Mouse (Mus musculus): Measurements from ENCODE around the gene Opcml.

Opcml gene

GRCm38 (mm10) chr9:27790725-27791638 lies at the start of gene Opcml:
Gene Opcml, plus strand, starts transcription at chr9:27790775.
- DNase-seq: peak; percentile 69 to 70

- no peak for DNase-seq
Observed at GRCm38 (mm10) chr9:27758709-27759108, 31.9 kb upstream of the Opcml start.

GRCm38 (mm10) chr9:27761196-27761595 lies 29.4 kb upstream of the Opcml start:
- no peak for DNase-seq

- no peak for DNase-seq
Observed at GRCm38 (mm10) chr9:27766446-27766845, 24.1 kb upstream of the Opcml start.

DNA sequence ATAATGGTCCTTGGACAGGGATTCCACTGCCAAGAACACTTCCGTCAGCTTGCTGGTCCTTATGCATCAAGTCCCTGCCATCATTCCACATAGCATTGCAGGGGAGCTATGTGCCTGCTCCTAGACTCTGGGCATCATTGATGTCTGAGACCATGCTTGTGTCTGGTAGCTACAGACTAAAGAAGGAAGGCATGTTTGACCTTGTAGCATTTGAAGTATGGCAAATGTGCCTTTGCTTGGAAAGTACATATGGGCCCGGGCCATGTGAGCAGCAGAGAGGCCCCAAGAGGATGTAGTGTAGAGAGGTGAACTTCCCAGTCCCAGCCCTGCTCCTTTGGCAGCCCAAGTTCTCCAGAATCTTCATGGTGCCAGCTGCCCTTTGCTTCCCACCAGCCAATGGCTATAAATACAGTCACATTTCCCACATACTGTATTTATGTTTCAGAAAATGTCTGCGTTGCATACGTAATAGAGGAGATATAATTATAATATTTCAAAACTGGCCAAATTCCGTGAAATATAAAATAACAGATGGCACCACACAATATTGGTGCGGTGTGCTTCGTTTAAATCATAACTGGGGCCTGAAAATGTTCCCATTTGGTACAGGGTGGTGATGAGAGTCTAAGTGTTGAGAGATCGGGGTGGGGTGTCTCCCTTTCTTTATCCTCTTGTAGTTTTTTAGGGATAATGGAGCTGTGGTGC lies 23.2 kb upstream of the Opcml start:
- DNase-seq: no peak

- DNase-seq: no peak
Observed at GRCm38 (mm10) chr9:27768788-27769187, 21.8 kb upstream of the Opcml start.

DNA sequence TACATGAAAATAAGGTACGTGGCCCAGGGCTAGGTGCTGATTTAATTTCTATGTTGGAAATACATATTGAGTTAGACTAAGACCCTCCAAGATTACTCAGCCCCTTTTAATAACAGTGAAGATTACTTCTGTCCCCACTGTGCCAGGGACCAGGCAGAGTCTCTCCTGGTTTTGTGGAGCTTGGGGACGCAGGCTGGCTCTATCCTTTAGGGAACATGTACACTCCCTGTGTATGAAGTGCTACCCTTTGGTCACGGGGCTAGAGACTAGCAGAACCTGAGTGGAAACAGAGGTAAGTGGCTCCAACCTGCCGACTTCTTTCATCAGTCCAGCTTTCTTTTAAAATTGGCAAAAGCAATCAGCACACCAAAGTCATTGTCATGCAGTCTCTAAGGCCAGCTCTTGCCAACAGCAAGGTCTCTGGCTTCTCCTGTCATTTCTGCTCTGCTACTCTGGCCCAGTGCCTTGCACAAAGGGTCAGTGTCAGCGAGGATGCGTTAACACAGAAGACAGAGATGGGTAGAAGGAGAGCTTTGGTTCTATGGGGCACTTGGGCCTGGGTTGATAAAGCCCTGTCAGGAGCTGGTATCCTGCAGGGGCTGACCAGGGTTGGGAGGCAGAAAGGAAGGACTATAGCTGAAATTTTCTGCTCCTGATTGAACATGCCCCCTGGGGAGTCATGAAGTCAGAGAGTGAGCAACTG lies 9.1 kb upstream of the Opcml start:
- peak in 1 of 2 experiments; percentile 10 for DNase-seq

GRCm38 (mm10) chr9:27781994-27782337 lies 8.6 kb upstream of the Opcml start:
- DNase-seq: no peak

- DNase-seq: peak in 1 of 2 experiments; percentile 41
Observed at GRCm38 (mm10) chr9:27791639-27791966, 1.0 kb downstream of the Opcml start.

DNA sequence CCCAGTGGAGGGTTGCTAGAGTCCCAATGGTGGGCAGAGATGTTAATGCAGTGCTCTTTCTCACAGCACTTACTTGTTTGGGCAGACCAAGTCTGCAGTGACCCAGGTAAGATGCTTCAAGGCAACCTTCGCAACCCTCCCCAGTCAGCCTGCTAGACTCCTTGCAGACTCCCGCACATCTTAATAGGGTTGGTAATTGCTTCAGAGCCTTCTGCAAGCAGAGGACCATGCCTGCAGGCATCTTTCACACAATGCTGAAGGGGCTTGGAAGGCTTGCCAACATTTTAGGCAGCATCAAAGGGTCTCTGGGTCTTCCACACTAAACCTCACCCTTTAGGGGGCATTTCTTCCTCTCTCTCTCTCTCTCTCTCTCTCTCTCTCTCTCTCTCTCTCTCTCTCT lies 1.7 kb downstream of the Opcml start:
- peak in 1 of 2 experiments; percentile 6 for DNase-seq

DNA sequence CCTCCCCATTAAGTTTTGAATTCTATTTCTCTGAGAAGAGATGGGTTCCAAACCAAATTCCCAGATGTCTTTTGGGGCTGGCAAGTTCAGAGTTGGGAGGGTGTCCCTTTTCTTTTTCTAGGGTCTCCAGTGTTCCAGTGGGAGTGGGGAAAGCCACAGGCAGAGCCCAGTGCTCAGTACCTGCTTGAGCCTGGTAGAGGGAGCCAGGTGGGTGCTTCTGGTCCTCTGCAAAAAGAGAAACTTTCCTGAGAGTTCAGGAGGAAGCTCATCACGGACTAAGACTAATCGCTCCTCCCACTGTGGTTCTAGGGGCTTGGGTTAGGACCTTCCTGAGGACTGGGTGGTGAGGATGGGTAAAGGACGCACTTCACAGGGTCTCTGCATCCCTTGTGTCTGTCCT lies 2.4 kb downstream of the Opcml start:
- peak in 1 of 2 experiments; percentile 22 for DNase-seq

DNA sequence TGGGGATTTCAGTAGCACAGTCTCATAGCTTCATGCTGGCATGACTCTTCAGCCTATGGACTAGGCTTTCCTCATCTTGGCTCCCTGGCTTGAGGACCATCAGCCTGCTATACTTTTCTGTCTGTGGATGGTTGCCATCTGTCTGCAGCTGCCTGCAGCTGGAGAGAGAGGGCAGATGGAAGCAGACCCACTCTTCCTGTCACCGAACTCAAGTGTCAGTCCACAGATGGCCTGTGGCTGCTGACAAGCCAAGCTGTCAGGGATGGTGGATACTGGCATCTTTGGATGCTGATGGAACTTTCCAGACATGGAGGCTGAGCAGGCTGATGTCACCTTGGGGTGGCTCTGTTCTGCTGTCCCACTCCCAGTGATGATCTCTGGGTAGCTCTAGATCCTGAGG lies 6.0 kb downstream of the Opcml start:
- no peak for DNase-seq

DNA sequence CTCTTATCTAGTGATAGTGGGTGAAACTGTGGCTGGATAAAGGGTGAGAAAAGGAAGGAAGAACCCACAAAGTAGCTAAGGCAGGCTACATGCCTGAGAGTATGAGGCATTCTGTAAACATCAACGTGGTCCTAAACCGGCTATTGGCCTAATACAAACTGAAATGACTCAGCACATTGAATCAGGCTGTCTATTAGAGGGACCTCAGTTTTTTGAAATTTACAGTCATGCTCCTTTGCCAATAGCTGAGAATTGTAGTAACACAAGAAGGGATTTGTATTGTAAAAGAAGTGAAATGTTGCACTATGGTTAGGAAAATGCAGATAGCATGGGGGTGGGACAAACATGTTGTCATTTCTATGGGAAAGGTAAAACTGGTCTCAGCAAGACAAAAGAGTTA lies 10.4 kb downstream of the Opcml start:
- DNase-seq: no peak

DNA sequence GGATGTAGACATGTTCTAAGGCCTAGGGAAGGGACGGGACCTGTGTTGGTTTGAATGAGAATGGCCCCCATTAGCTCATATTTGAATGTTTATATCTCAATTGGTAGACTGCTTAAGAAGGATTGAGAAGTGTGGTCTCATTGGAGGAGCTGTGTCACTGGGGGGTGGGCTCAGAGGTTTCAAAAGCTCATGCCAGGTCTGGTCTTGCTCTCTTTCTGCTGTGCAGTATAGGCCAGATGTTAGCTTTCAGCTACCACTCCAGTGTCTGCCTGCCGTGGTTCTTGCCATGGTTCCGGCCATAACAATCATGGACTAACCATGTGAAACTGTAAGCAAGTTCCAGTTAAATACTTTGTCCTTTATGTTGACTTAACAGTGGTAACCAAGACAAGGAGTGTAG lies 11.2 kb downstream of the Opcml start:
- no peak for DNase-seq

GRCm38 (mm10) chr9:27802379-27802778 lies 11.8 kb downstream of the Opcml start:
- DNase-seq: peak in 1 of 2 experiments; percentile 29

DNA sequence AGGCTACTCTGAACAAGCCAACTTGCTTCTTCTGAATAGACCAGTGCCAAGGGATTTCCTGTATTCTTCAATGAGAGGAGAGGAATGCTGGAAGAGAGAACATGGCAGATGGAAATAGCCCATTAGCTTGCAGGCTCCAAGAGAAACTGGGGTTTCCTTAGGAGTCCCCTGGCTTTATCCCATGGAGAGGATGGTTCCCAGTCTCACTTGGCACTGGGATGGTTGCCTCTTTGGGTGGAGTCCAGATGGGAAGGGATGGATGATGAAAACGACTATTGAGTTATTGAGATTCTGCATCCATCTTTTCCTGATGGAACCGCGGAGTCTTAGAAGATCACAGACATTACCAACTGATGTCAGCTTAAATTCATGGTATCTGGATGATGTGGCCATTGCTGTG lies 13.9 kb downstream of the Opcml start:
- DNase-seq: peak; percentile 55 to 57

DNA sequence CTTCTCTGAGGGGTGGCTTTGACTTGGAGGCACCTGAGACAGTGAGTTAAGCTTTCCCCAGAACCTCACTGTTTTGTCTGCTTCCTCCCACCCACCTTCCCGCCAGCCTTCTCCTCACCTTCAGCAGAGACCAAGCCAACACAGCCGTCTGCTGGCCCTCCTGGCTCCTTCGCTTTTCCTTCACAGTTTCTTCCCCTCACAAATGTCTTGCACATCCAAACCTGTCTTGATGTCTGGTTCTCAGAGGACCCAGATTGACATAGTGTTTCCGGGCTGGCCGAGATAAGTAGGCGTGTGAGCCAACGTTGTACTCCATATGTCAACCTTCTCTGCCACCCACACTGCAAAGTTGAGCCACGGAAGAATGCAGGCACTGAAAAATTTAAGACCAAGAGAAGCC lies 19.2 kb downstream of the Opcml start:
- no peak for DNase-seq

DNA sequence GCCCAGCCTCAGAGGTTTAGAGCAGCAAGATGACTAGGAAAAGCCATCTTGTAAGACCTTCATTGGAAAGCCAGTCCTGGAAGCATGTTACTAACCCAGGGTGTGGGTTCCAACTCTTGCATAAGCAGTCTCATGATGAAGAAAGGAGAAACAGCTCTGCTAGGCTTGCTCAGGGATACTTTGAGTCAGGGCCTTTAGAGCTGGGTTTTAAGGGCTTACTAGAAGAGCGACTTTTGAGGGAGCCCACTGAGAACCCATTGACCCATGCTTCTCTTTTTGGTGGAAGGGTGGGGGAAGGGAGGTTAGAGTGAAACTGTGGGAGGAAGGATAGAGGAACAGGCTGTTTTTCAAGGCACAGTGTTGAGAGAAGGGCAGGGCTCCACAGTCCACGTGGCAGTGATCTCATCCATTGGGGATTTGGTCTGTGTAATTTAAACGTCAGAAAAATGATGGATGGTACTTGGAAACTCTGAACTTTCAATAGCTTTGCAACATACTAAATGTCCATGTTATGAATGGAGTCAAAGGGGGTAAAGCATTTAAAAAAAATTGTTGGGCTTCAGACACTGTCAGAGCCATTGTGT lies 22.7 kb downstream of the Opcml start:
- no peak for DNase-seq

- no peak for DNase-seq
Observed at GRCm38 (mm10) chr9:27814161-27814560, 23.6 kb downstream of the Opcml start.

DNA sequence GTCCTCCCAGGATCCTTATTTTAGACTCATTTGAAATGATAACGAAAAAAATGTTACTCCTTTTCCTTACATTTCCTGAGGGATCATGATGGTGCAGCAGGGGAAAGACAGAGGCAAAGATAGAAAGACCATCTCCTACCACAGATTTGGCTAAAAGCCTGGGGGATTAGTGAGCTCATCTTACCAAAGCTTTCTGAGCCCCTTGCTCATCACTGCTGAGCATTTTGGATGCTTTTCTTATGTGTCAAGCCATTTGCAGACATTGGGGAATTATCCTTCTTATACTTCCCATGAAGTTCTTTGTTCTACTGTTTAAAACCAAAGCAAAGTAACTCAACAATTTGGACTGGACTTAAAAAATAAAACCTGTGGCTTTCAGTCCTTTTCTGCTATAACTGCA lies 30.6 kb downstream of the Opcml start:
- no peak for DNase-seq

GRCm38 (mm10) chr9:27822681-27823080 lies 32.1 kb downstream of the Opcml start:
- DNase-seq: peak; percentile 28 to 47

- no peak for DNase-seq
Observed at GRCm38 (mm10) chr9:27824424-27824823, 33.8 kb downstream of the Opcml start.

DNA sequence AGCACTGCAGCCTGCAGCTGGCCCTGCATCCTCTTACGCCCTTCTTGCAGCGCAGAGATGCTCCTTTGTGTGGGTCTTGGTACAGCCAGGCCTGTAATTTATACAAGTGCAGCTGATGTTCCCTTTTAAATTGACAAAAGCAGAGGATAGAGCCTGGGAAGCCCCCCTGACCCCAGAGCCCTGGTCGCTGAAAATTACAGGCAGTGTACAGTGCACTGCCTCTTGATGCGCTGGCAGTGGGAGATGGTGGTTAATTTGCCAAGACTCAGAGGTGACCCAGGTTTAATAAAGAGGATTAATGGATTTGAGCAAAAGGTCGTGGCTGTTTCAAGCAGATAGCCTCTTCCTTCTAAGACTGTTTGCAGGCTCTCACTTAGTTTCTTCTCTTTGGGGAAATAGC lies 39.9 kb downstream of the Opcml start:
- no peak for DNase-seq
